Mouse (Mus musculus) duodenum, adult 2 months (tissue): ENCODE data around the gene Olfr598. TPM values are rescaled to one million over a fixed set of nuclear protein-coding genes. Genes with fewer than 3 reads are reported as not detected.

Source experiments
- polyA plus RNA-seq: library from polyadenylated mRNA; depleted of rRNA; stranded (reverse); fragments of >200 nt; gene quantifications from 2 replicates; pipeline ENCODE4 v1.2.3, GENCODE M21; 2012; ENCODE audit warnings: low replicate concordance; rRNA removed

The Olfr598 gene
- polyA plus RNA-seq, result not detected in 2 replicates

GRCm38 (mm10) chr7:103323268-103323667 is at the start of gene Olfr598:
Gene Olfr598, plus strand, starts transcription at chr7:103323568.

DNA sequence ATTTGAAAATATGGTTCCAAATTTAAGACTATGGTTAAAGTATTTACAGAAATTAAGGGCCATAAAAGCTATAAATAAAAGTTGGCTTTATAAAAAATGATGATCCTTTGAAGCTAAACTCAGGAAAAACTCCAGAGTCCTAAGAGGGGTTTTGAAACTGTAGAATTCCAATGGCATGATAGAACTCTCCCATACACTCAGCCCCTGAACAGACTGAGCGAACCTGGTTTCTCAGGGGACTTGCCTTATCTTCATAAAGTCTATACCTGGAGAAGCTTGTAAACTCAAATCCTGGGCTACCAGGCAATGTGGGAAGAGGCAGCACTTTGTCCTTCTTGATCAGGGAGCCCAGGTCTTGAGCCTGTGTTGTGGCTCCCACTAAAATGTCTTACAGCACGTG is 18.0 kb upstream of the Olfr598 start, which contains the start of gene Olfr596:
TSS of gene Olfr596 (plus strand) at position 301 of the 400 bp plus-strand sequence.

GRCm38 (mm10) chr7:103316015-103316414 is 7.4 kb upstream of the Olfr598 start, which contains the start of gene Olfr597:
Gene Olfr597, plus strand, starts transcription at chr7:103316315.

GRCm38 (mm10) chr7:103335617-103336016 is 12.2 kb downstream of the Olfr598 start, which contains the start of gene Olfr599:
Gene Olfr599, plus strand, starts transcription at chr7:103335917.

GRCm38 (mm10) chr7:103349569-103349968 is 26.2 kb downstream of the Olfr598 start, which contains the start of gene Olfr600:
Gene Olfr600, minus strand, starts transcription at chr7:103349669.

GRCm38 (mm10) chr7:103362555-103362954 is 39.2 kb downstream of the Olfr598 start, which contains the start of gene Olfr601:
Gene Olfr601, minus strand, starts transcription at chr7:103362655.

Other genes starting within 250 kb of the Olfr598 start
- gene Olfr584, start 241.7 kb upstream of the Olfr598 start, polyA plus RNA-seq, result not detected in 2 replicates
- not detected in 2 replicates for gene Olfr585, start 225.8 kb upstream of the Olfr598 start, polyA plus RNA-seq
- not detected in 2 replicates for gene Olfr586, start 197.9 kb upstream of the Olfr598 start, polyA plus RNA-seq
- gene Olfr588-ps1, start 182.7 kb upstream of the Olfr598 start, polyA plus RNA-seq, result not detected in 2 replicates
- not detected in 2 replicates for gene Olfr589, start 167.2 kb upstream of the Olfr598 start, polyA plus RNA-seq
- not detected in 2 replicates for gene Olfr591, start 145.2 kb upstream of the Olfr598 start, polyA plus RNA-seq
- not detected in 2 replicates for gene Olfr592, start 138.8 kb upstream of the Olfr598 start, polyA plus RNA-seq
- not detected in 2 replicates for gene Olfr593, start 111.7 kb upstream of the Olfr598 start, polyA plus RNA-seq
- not detected in 2 replicates for gene Olfr594, start 106.6 kb upstream of the Olfr598 start, polyA plus RNA-seq
- not detected in 2 replicates for gene Usp17ld, start 71.1 kb upstream of the Olfr598 start, polyA plus RNA-seq
- gene Olfr596, start 17.9 kb upstream of the Olfr598 start, polyA plus RNA-seq, result not detected in 2 replicates
- gene Olfr597, start 7.3 kb upstream of the Olfr598 start, polyA plus RNA-seq, result not detected in 2 replicates
- gene Olfr599, start 12.3 kb downstream of the Olfr598 start, polyA plus RNA-seq, result not detected in 2 replicates
- not detected in 2 replicates for gene Olfr600, start 26.1 kb downstream of the Olfr598 start, polyA plus RNA-seq
- gene Olfr601, start 39.1 kb downstream of the Olfr598 start, polyA plus RNA-seq, result not detected in 2 replicates
- not detected in 2 replicates for gene Olfr603, start 62.6 kb downstream of the Olfr598 start, polyA plus RNA-seq
- not detected in 2 replicates for gene Usp17lc, start 91.5 kb downstream of the Olfr598 start, polyA plus RNA-seq
- not detected in 2 replicates for gene Olfr605, start 121.9 kb downstream of the Olfr598 start, polyA plus RNA-seq
- gene Olfr606, start 125.5 kb downstream of the Olfr598 start, polyA plus RNA-seq, result not detected in 2 replicates
- not detected in 2 replicates for gene Olfr607, start 140.6 kb downstream of the Olfr598 start, polyA plus RNA-seq
- gene Olfr608, start 146.3 kb downstream of the Olfr598 start, polyA plus RNA-seq, result not detected in 2 replicates
- gene Olfr609, start 174.5 kb downstream of the Olfr598 start, polyA plus RNA-seq, result not detected in 2 replicates
- gene Olfr610, start 188.6 kb downstream of the Olfr598 start, polyA plus RNA-seq, result not detected in 2 replicates
- gene Olfr611, start 197.3 kb downstream of the Olfr598 start, polyA plus RNA-seq, result not detected in 2 replicates
- gene Olfr612, start 219.1 kb downstream of the Olfr598 start, polyA plus RNA-seq, result not detected in 2 replicates
- not detected in 2 replicates for gene Olfr613, start 224.5 kb downstream of the Olfr598 start, polyA plus RNA-seq
- not detected in 2 replicates for gene Olfr615, start 232.5 kb downstream of the Olfr598 start, polyA plus RNA-seq
- not detected in 2 replicates for gene Olfr616, start 245.6 kb downstream of the Olfr598 start, polyA plus RNA-seq
- not detected in 2 replicates for gene Olfr617, start 249.5 kb downstream of the Olfr598 start, polyA plus RNA-seq